Mouse (Mus musculus) midbrain, embryonic 15.5 days (tissue): ENCODE results near the gene Gpc5. TPM values are rescaled to one million over a fixed set of nuclear protein-coding genes. Genes with fewer than 3 reads are reported as not detected.

Experiments used
- ATAC-seq: fragments of 200-750 bp; cut with Nextera tagmentation; replicated peaks from 2 replicates; pipeline ENCODE4 v1.8.0; 2017; ENCODE audit warnings: moderate TSS enrichment
- H3K27ac ChIP-seq: fragments of 300-500 bp; sonication (generic); 2 replicates; pipeline ENCODE4 v1.5.1; 2015; ENCODE audit warnings: mild to moderate bottlenecking, inconsistent platforms
- H3K27me3 ChIP-seq: fragments of 300-500 bp; sonication (generic); replicated peaks from 2 replicates; pipeline ENCODE4 v1.6.1; 2015; ENCODE audit warnings: inconsistent platforms
- H3K36me3 ChIP-seq: fragments of 300-500 bp; sonication (generic); replicated peaks from 2 replicates; pipeline ENCODE4 v1.6.1; 2015; ENCODE audit warnings: inconsistent platforms
- H3K4me1 ChIP-seq: fragments of 300-500 bp; sonication (generic); 2 replicates; pipeline ENCODE4 v1.6.1; 2015; ENCODE audit warnings: inconsistent platforms
- H3K4me2 ChIP-seq: fragments of 300-500 bp; sonication (generic); 2 replicates; pipeline ENCODE4 v1.6.1; 2015; ENCODE audit warnings: inconsistent platforms, mild to moderate bottlenecking, moderate library complexity
- H3K4me3 ChIP-seq: fragments of 300-500 bp; sonication (generic); 2 replicates; pipeline ENCODE4 v1.5.1; 2015; ENCODE audit warnings: mild to moderate bottlenecking, inconsistent platforms
- H3K9ac ChIP-seq: fragments of 300-500 bp; sonication (generic); 2 replicates; pipeline ENCODE4 v1.6.1; 2015; ENCODE audit warnings: mild to moderate bottlenecking, inconsistent platforms
- H3K9me3 ChIP-seq: fragments of 300-500 bp; sonication (generic); 2 replicates; pipeline ENCODE4 v1.6.1; 2016; ENCODE audit warnings: inconsistent platforms
- WGBS: fragments of 180-500 bp; shearing (Covaris S2); methylation state at CpG from one replicate; pipeline ENCODE4 v1.1.7; 2015; ENCODE audit warnings: mixed read lengths; 5-methylcytosine and 5-hydroxymethylcytosine counted together
- polyA plus RNA-seq: library from polyadenylated mRNA; unstranded; fragments of >200 nt; fragmentation: Nextera tagmentation; extraction: Ambion mirVana; gene quantifications from 2 replicates; pipeline ENCODE4 v1.2.1, GENCODE M21; 2015

Gene Gpc5
- polyA plus RNA-seq, 1 experiment from 2014 or later = 7.2 TPM

DNA sequence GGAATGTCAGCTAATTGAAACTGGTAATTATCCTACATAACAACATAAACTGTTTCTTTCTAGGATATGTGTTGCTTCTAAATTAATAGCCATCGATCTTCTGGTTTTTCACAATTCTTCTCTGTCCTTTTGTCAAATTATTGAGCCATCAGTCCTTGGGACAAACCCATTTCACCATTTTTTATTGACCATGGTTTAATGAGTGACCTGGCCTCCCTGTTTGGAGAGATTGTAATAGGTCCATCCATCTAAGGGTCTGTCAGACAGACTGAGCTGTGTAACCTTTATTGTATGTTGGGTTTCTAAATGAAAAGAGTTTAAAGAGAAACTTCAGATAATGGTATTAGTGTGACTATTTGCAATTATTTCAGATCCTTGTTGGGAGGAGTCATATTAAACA is 1035.9 kb downstream of the Gpc5 start:
- H3K4me1 ChIP-seq = no peaks in the 10 kb centered on the region
- H3K27me3 ChIP-seq = no peaks in the 10 kb centered on the region
- WGBS = 87% methylated on average over 1 of the region's 1 CpGs
- no peak for ATAC-seq
- H3K27ac ChIP-seq = no peak overlapping the region
- H3K9me3 ChIP-seq = no peaks in the 10 kb centered on the region
- H3K36me3 ChIP-seq = no peaks in the 10 kb centered on the region
- H3K4me3 ChIP-seq = no peak overlapping the region
- H3K4me2 ChIP-seq = no peak overlapping the region
- no peak overlapping the region for H3K9ac ChIP-seq

DNA sequence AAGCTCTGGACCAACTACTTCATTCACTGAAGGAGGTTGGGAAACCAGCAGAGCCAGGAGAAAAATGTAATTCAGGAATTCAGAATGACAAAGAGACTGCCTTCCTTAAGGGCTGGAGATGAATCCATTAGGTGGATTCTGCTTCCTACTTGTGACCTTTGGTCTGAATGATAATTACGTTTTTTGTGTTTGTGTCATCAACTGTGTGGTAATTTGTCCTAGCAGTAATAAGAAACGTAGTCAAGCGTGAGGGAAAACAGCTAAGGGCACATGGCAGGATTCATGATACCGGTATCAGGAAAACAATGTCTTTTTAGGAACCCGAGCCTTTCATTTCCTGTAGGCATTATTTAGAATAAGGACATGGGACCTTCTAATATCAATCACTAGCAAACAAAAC is 1045.3 kb downstream of the Gpc5 start:
- Histone ChIP-seq H3K27ac (no peak overlapping the region), H3K9ac (no peak overlapping the region), H3K4me1 (no peaks in the 10 kb centered on the region), H3K27me3 (no peaks in the 10 kb centered on the region), H3K9me3 (no peaks in the 10 kb centered on the region), H3K36me3 (no peaks in the 10 kb centered on the region), H3K4me3 (no peak overlapping the region), H3K4me2 (no peak overlapping the region)
- 32% methylated on average over 5 of the region's 5 CpGs for WGBS
- no peak for ATAC-seq

DNA sequence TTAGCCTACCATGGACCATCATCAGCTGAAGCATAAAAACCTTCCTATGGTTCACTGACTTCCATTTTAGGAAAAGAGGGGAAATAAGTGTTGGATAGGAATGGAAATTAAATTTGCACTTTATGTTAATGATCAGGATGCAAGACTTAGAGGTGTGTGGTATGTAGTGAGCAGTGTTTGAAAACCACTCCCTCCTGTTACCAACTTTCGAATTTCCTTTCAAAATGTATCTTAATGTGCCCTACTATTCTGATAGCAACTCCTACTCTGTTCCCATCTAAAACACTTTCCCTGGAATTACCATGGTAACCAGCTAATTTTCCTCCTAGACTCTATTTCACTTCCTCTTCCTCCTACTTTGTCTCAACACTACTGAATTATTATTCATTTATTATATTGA is 1045.8 kb downstream of the Gpc5 start:
- no peak for ATAC-seq
- Histone ChIP-seq H3K27me3 (no peaks in the 10 kb centered on the region), H3K9ac (no peak overlapping the region), H3K4me1 (no peaks in the 10 kb centered on the region), H3K4me2 (no peak overlapping the region), H3K27ac (no peak overlapping the region), H3K4me3 (no peak overlapping the region), H3K9me3 (no peaks in the 10 kb centered on the region), H3K36me3 (no peaks in the 10 kb centered on the region)
- WGBS = 68% methylated on average over 1 of the region's 1 CpGs

DNA sequence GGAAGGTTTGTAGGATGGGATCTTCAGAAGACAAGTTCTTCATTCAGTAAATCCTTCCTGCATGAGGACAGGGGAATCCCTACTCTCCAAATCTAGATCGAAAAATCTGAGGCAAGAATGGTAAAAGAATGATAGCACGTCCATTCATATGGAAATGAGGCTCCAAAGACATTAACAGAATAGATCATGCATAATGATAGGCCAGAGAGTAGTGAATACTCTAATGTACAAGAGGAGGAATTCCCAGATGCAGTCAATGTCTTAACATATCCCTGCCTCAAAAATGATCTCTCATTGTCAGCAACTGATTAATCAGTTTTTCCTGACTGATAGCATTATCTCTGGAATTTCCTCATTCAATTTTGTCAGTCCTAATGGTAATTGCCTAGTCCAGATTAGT is 1070.6 kb downstream of the Gpc5 start:
- WGBS = 15% methylated on average over 2 of the region's 2 CpGs
- Histone ChIP-seq H3K27me3 (no peaks in the 10 kb centered on the region), H3K36me3 (no peaks in the 10 kb centered on the region), H3K4me1 (no peaks in the 10 kb centered on the region), H3K27ac (no peak overlapping the region), H3K4me2 (no peak overlapping the region), H3K9ac (no peak overlapping the region), H3K4me3 (no peak overlapping the region), H3K9me3 (no peaks in the 10 kb centered on the region)
- no peak for ATAC-seq

DNA sequence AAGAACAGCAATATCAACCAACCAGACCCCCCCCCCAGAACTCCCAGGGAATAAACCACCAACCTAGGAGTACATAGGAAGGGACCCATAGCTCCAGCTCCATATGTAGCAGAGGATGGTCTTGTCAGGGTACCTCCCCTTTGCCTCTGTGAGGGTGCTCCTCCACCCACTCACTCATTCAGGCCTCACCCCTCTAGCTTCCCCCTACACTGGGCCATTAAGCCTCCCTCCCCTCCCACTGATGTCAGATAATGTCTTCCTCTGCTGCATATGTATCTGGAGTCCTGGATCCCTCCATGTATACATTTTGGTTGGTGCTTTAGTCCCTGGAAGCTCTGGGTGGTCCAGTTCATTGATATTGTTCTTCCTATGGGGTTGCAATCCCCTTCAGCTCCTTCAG is 1075.4 kb downstream of the Gpc5 start:
- no peaks in the 10 kb centered on the region for H3K27me3 ChIP-seq
- H3K4me3 ChIP-seq = no peak overlapping the region
- no peaks in the 10 kb centered on the region for H3K36me3 ChIP-seq
- no peak overlapping the region for H3K9ac ChIP-seq
- H3K4me2 ChIP-seq = no peak overlapping the region
- ATAC-seq = no peak
- no peaks in the 10 kb centered on the region; the same call in 1 of the 2 replicates for H3K4me1 ChIP-seq
- no peak overlapping the region for H3K27ac ChIP-seq
- H3K9me3 ChIP-seq = no peaks in the 10 kb centered on the region

DNA sequence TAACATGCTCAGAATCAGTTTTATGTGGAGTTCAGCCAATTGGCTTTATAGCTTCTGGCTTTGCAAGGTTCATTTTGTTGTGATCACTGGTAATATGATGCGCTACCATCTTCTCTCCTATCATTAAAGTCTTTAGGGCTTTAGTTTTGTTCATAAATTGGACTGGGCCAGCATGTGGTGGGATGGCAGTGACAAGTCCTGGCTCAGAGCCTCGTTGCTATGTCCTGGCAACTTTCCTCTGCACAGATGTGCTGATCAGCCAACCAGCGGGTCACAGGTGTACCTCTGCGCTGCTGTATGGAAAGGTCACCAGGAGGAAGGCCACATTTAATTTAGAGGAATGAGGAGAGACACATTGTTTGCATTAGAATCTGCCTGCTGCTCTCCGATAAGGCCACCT is 1077.1 kb downstream of the Gpc5 start:
- Histone ChIP-seq H3K27ac (no peak overlapping the region), H3K4me3 (no peak overlapping the region), H3K27me3 (no peaks in the 10 kb centered on the region), H3K9ac (no peak overlapping the region), H3K9me3 (no peaks in the 10 kb centered on the region), H3K4me1 (no peaks in the 10 kb centered on the region; the same call in 1 of the 2 replicates), H3K4me2 (no peak overlapping the region), H3K36me3 (no peaks in the 10 kb centered on the region)
- 67% methylated on average over 5 of the region's 5 CpGs for WGBS
- peak; percentile 65 for ATAC-seq

DNA sequence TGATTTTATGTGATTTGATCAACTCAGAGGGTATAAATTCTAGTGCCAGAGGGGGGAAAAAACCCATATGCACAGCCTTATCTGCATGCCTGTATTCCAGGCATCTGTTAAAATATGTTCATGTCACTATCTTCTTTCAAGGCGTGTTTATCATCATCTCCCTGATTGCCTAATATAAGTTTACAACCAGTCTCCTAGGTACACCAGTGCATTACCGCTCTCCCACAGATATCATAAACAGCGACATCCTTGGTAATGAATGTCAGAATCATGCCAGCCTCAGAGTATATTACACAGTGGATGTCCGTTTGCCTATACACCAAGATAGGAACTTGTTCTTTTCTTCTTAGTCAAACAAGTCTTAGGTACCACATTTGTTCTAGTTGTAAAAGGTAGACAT is 1095.0 kb downstream of the Gpc5 start:
- Histone ChIP-seq H3K4me3 (no peak overlapping the region), H3K27me3 (no peaks in the 10 kb centered on the region), H3K9ac (no peak overlapping the region), H3K36me3 (no peaks in the 10 kb centered on the region), H3K4me2 (no peak overlapping the region), H3K27ac (no peak overlapping the region), H3K4me1 (no peaks in the 10 kb centered on the region), H3K9me3 (no peaks in the 10 kb centered on the region)
- WGBS = 84% methylated on average over 4 of the region's 4 CpGs
- ATAC-seq = 0 out of 2 replicates have a peak, but pooled peaks have one; percentile 17

DNA sequence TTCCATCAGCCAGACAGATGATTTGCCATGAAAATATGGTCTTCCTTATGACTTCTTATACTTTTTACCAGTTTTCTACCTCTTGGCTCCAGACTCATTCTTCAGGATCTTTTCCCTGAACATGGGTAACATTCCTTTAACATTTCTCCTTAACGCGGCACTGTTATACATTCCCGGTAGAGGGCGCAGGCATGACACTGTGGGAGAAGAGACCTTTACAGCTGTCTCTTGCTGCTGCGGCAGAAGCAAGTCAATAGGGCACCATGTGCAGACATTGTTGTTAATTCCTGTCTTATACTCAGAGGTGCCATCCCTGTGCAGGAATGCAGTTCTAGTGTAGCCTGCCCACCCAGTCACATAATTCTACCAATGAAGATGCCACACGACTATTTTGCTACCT is 1115.0 kb downstream of the Gpc5 start:
- no peak for ATAC-seq
- Histone ChIP-seq H3K27me3 (no peaks in the 10 kb centered on the region), H3K9me3 (no peaks in the 10 kb centered on the region), H3K36me3 (no peaks in the 10 kb centered on the region), H3K4me3 (no peak overlapping the region), H3K9ac (no peak overlapping the region), H3K27ac (no peak overlapping the region), H3K4me1 (no peaks in the 10 kb centered on the region), H3K4me2 (no peak overlapping the region)
- 21% methylated on average over 6 of the region's 6 CpGs for WGBS

DNA sequence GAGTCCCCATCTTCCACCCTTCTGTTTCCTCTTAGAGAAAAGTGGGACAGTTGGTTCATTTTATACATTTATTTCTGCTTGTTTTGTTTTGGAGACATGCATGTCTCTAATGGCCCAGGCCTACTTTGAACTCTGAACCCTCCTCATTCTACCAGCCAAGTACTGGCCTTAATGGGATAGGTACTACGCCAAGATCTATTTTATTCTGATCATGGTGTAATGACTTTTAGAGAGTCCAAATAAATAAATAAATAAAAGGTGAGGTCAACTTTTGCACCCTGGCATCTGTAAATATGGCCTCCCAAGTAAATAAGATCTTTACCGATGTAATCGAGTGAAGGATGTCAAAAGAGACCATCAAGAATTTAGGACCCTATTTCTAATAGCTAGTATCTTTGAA is 1116.6 kb downstream of the Gpc5 start:
- Histone ChIP-seq H3K4me3 (no peak overlapping the region), H3K9me3 (no peaks in the 10 kb centered on the region), H3K27ac (no peak overlapping the region), H3K4me2 (no peak overlapping the region), H3K4me1 (no peaks in the 10 kb centered on the region), H3K9ac (no peak overlapping the region), H3K36me3 (no peaks in the 10 kb centered on the region), H3K27me3 (no peaks in the 10 kb centered on the region)
- 97% methylated on average over 3 of the region's 3 CpGs for WGBS
- ATAC-seq = no peak

DNA sequence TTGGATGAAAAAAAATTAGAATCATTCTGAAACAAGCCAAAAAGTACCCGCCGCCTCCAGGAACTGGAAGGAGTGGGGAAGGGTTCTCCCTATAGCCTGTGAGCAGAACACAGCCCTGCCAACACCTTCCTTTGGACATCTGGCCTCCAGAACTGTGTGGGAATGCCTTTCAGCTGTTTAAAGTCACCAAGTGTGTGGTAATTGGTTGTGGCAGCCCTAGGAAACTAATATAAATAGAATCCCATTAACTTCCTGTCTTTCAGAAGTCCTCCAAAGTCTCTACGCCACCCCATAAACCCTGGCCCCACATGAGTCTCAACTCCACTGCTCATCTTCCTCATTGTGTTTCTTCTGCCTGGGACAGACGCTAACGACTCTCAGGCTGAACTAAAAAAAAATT is 1117.0 kb downstream of the Gpc5 start:
- ATAC-seq = no peak
- Histone ChIP-seq H3K4me1 (no peaks in the 10 kb centered on the region), H3K36me3 (no peaks in the 10 kb centered on the region), H3K9me3 (no peaks in the 10 kb centered on the region), H3K4me2 (no peak overlapping the region), H3K4me3 (no peak overlapping the region), H3K9ac (no peak overlapping the region), H3K27me3 (no peaks in the 10 kb centered on the region), H3K27ac (no peak overlapping the region)
- 69% methylated on average over 5 of the region's 5 CpGs for WGBS

DNA sequence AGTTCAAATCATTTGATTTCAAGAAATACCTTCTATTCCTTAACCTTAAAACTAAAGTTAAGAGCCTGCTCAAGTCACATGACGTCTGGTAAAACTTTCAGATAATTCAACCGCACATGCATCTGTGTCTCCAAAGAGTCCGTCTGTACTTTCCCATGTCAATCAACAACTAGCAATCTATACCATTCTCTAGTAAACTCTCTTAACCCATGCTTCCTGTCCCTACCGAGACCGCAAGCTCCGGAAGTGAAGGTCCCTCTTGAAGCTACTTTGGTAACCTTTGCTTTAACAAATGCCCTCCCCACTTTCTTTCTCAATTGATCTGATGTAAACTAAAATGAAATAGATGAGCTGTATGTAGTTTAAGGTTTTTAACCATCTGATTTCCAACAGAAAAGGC is 1118.3 kb downstream of the Gpc5 start:
- Histone ChIP-seq H3K36me3 (no peaks in the 10 kb centered on the region), H3K27ac (no peak overlapping the region), H3K9ac (no peak overlapping the region), H3K27me3 (no peaks in the 10 kb centered on the region), H3K4me2 (no peak overlapping the region), H3K4me3 (no peak overlapping the region), H3K9me3 (no peaks in the 10 kb centered on the region), H3K4me1 (no peaks in the 10 kb centered on the region)
- WGBS = 86% methylated on average over 6 of the region's 6 CpGs
- ATAC-seq = no peak

DNA sequence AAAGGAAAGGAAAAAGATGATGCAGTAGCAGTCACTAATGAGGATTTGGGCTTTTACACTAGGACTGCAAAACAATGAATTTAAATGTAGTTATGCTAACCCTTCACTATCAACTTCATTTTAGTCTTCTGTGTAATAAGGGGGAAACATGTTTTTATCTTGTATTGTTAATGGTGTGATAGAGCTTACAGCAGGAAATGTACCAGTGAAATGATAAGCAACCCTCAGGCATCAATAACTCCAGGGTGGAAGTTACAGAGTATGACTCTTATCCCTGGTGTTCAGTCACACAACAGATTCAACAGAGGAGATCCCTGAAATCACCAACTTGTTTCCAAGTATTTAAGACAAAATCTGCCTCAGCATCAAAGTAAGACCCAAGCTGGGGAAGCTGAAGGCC is 1120.0 kb downstream of the Gpc5 start:
- no peak overlapping the region for H3K9ac ChIP-seq
- no peak for ATAC-seq
- no peaks in the 10 kb centered on the region for H3K36me3 ChIP-seq
- H3K4me1 ChIP-seq = no peaks in the 10 kb centered on the region
- H3K27me3 ChIP-seq = no peaks in the 10 kb centered on the region
- no peak overlapping the region for H3K4me3 ChIP-seq
- no peaks in the 10 kb centered on the region for H3K9me3 ChIP-seq
- H3K27ac ChIP-seq = no peak overlapping the region
- H3K4me2 ChIP-seq = no peak overlapping the region

DNA sequence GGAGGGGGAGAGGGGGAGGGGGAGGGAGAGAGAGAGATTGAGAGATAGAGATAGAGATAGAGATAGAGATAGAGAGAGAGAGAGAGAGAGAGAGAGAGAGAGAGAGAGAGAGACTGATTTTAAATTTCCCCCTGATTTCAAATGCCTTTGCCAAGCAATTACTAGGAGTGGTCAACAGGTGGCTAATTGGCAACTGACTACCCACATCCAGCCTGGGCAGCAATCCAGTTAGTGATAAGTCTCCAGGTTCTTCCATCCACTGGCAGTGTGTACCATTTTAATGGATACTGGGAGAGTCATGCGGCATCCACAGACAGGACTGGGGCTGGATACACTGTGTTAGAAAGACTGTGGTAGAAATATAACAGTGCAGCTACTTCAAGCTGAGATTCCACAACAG is 1166.1 kb downstream of the Gpc5 start:
- 95% methylated on average over 1 of the region's 1 CpGs for WGBS
- no peak for ATAC-seq
- H3K27ac ChIP-seq = no peak overlapping the region
- H3K4me3 ChIP-seq = no peak overlapping the region
- H3K9me3 ChIP-seq = no peaks in the 10 kb centered on the region
- no peaks in the 10 kb centered on the region for H3K4me1 ChIP-seq
- no peak overlapping the region for H3K9ac ChIP-seq
- H3K27me3 ChIP-seq = no peaks in the 10 kb centered on the region
- no peaks in the 10 kb centered on the region for H3K36me3 ChIP-seq
- H3K4me2 ChIP-seq = no peak overlapping the region

DNA sequence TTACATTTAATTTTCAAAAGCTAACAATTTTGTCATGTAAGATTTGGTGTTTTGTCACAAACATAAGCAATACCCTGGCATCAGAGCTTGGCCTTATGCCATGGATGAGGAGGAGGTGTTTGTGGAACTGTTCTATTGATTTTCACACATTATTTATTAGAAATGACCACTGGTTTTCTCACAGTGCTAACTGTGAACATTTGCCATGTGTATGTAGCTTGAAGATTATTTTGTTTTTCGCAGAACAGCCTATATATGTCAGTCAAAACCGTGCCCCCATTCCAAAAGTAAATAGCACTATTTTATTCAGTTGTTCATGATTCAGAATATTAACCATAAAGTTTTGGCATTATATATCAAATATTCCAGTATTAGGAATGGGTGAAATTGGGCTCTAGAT is 1216.5 kb downstream of the Gpc5 start:
- ATAC-seq = no peak
- H3K9me3 ChIP-seq = no peaks in the 10 kb centered on the region
- H3K4me1 ChIP-seq = no peaks in the 10 kb centered on the region
- no peaks in the 10 kb centered on the region for H3K36me3 ChIP-seq
- no peak overlapping the region for H3K9ac ChIP-seq
- no peaks in the 10 kb centered on the region for H3K27me3 ChIP-seq
- 94% methylated on average over 2 of the region's 2 CpGs for WGBS
- H3K4me3 ChIP-seq = no peak overlapping the region
- no peak overlapping the region for H3K27ac ChIP-seq
- no peak overlapping the region for H3K4me2 ChIP-seq
